Mouse (Mus musculus) heart, postnatal 10 days (tissue): Measurements from ENCODE around the gene Sirt3. TPM values are rescaled to one million over a fixed set of nuclear protein-coding genes. Genes with fewer than 3 reads are reported as not detected.
A peak's percentile ranks its signal among the peaks of the same experiment; 100 is the strongest.

Experiments used
- DNase-seq, 2 experiments: peaks; one replicate each; pipeline ENCODE4 v3.0.0; 2021
- intact Hi-C: fragments of 180-260 bp; cut with DNase I; formaldehyde crosslinking; loops from one replicate; pipeline ENCODE4 v1.15.1; 2025
- total RNA-seq, 2 experiments: library from RNA; stranded (reverse); gene quantifications; 2 replicates each; pipeline ENCODE4 v1.2.3; 2021

The Sirt3 gene
- total RNA-seq: 10 to 100 TPM; 53.4 to 58.2 TPM

DNA sequence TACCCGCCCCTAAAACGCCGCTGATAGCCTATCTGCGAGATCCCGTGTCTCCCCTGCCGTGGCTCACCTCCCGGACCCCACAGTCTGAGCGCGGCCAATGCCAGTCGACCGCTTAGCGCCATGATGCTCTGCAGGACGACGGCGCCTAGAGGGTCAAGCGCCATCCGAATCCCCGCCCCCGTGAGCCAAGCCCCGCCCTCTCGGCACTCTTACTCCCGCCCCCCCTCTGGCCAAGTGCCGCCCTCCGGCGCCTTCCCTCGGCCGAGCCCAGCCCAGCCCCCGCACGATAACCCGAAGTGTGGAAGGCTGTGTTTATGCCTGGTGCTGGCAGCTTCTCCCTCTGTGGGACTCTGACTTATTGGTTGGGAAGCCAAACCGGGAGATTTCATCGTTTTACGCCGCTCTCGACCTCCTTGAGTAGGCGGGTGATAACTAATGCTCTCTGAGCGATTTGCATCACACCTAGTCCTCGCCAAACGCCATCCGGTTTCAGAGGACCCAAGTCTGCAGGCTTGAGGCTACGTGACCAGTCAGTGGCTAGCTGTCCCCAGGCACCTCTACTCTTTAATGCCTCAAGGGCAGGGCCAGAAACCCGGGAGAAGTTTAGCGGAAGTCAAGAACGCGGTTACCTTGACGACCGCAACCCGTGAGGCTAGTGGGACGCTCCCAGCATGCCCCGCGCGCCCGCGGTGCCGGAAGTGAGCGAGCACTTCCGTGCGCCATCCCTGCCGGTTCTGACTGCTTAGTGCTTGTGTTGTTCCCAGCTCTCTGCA lies at the start of gene Sirt3, which contains the start of gene Psmd13:
TSS of gene Sirt3 (minus strand) at position 614 of the 773 bp plus-strand sequence.
TSS of gene Psmd13 (plus strand) at position 273 of the 773 bp plus-strand sequence.
- peak; percentile 96 for DNase-seq
- intact Hi-C loops: loop anchor here (1.0 kb wide), 1 partner anchor 25 kb away; the partner anchor contains the start of gene Bet1l

DNA sequence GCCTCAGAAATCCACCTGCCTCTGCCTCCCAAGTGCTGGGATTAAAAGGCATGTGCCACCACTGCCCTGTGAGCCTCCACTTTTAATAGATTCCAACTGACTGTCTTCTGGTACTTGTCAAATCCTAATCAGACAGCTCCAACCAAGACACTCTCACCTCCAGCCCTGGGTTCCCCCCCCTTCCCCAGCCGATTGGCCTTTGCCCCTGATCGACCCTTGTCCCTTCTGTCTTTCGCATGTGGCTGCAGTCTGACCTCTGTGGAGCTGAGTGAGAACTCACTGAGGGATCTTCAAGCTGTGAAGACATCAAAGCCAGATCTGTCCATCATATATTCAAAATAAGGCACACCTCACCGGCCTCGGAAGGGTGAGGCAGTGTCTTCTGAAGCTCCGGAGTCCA lies 45.1 kb upstream of the Sirt3 start:
- intact Hi-C loops: no loop called here

DNA sequence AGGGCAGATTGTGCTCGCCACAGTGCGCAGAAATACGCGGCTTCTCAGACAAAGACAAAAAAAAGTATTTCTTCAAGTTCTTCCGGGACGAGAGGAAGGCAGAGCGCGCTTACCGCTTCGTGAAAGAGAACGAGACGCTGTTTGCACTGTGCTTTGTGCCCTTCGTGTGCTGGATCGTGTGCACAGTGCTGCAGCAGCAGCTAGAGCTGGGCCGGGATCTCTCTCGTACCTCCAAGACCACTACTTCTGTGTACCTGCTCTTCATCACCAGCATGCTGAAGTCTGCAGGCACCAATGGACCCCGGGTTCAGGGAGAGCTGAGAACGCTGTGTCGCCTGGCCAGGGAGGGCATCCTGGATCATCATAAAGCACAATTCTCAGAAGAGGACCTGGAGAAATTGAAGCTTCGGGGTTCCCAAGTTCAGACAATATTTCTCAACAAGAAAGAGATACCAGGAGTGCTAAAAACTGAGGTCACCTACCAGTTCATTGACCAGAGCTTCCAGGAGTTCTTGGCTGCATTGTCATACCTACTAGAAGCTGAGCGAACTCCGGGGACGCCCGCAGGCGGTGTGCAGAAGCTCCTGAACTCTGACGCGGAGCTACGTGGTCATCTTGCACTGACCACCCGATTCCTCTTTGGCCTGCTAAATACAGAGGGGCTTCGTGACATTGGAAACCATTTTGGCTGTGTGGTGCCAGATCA lies 41.1 kb upstream of the Sirt3 start:
- intact Hi-C loops: no loop called here

More for the DNA sequence above, 45.1 kb upstream of the Sirt3 start:
- DNase-seq: no peak

DNA sequence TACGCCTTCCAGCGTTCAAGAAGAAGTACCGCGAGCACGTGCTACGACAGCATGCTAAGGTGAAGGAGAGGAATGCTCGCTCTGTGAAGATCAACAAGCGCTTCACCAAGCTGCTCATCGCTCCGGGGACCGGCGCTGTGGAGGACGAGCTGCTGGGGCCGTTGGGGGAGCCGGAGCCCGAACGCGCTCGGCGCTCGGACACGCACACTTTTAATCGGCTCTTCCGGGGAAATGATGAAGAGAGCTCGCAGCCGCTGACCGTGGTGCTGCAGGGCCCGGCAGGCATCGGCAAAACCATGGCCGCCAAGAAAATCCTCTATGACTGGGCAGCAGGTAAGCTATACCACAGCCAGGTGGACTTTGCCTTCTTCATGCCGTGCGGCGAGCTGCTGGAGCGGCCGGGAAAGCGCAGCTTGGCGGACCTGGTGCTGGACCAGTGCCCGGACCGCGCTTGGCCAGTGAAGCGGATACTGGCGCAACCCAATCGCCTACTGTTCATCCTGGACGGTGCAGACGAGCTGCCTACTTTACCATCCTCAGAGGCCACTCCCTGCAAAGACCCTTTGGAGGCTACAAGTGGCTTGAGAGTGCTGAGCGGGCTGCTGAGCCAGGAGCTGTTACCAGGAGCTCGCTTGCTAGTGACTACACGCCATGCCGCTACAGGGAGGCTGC lies 40.4 kb upstream of the Sirt3 start:
- peak; percentile 41 to 45 for DNase-seq
- intact Hi-C loops: no loop called here

More for the DNA sequence above, 41.1 kb upstream of the Sirt3 start:
- no peak for DNase-seq

DNA sequence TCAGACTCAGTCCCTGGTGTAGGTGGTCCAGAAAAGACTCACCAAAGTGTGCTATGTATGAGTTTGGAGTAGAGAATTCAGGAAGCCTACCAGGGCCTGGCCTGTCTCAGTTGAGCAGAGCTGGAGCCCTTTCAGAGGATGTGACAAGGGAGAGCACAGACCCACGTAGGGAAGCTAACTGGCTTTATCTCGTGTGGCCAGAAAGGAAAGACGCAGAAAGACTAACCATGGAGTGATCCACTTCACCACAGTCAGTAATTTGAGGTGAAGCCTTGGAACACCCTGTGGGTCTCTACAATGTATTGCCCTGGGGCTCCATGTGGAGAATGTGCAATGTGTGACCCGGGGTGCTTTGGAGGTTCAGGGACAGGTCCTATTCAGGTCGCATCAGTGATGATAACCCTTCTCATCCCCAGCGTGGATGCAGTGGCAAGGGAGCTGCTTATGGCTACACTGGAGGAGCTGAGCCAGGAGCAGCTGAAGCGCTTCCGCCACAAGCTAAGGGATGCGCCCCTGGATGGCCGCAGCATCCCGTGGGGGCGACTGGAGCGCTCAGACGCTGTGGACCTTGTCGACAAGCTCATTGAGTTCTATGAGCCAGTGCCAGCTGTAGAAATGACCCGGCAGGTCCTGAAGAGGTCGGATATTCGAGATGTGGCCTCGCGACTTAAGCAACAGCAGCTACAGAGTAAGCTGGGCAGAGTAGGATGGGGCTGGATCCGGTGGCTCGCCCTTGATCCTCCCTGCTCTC lies 39.3 kb upstream of the Sirt3 start:
- intact Hi-C loops: no loop called here
- no peak for DNase-seq

DNA sequence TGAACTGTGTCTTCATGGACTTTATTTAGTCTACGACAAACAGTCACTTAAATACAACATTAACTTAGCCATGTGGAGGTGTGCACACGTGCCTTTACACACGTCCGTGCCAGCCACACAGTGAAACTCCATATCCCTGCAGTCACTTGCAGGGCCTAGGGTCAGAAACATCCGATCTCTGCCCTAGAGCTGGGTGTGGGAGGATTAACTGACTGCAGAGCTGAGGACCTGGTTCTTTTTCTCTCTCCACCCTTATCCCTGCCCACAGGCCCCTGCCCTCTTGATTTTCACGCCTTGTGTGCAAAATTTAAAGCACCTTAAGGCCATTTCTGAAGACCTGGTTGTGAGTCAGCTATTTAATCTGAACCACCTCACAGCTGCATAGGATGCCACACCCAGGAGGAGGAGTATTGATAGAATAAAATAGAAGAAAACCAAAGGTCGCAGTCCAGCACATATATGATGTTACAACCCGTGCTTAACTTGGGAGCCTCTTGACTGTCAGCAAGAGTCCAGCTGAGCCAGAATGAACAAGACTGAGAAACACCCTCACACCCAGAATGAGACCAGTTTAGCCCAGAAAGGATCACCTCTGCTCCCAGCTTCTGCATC lies 38.4 kb upstream of the Sirt3 start, which contains the start of gene Nlrp6:
TSS of gene Nlrp6 (plus strand) at position 485 of the 612 bp plus-strand sequence.
- intact Hi-C loops: no loop called here
- DNase-seq: no peak

DNA sequence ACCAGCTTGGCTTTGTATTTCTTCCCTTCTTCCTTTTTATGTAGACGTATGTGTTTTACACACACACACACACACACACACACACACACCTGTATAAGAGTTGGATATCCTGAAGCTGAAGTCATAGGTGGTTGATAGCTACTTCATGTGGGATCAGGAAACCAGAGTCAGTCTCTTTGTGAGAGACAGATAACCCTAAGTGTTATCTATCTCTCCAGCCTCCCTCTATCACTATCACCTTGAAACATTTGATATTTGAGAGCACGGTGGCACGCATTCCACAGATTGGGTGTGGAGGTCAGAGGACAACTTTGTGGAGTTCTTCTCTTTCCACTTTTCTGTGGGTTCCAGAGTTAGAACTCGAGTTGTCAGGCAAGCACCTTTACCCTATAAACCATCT lies 37.8 kb upstream of the Sirt3 start:
- intact Hi-C loops: no loop called here
- DNase-seq: no peak

DNA sequence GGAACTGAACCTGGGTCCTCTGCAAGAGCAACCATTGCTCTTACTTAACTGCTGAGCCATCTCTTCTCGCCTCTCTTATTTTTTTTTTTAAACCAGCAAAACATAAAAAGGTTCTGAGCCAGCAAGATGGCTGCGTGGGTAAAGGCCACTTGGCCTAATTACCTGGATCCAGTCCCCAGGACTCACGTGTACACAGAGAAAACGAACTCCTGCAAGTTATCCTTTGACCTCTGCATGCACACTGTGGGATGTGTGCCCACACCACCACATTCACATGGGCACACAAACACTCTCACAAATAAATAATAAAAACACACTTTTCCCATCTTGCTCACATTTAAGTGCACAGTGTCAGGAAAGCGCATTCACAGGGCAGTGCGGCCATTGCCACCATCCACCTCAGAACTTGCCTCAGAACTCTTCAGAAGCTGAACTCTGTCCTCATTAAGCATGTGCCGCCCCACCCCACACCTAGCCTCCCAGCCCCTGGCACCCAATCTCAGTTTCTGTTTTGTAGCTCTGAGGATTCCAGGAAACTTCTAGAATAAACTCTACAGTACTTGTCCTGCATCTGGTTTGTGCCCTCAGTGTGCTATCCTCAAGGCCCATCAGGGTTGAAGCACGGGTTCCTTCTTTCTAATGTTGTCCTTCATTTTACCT lies 32.1 kb upstream of the Sirt3 start:
- no peak for DNase-seq
- intact Hi-C loops: no loop called here

DNA sequence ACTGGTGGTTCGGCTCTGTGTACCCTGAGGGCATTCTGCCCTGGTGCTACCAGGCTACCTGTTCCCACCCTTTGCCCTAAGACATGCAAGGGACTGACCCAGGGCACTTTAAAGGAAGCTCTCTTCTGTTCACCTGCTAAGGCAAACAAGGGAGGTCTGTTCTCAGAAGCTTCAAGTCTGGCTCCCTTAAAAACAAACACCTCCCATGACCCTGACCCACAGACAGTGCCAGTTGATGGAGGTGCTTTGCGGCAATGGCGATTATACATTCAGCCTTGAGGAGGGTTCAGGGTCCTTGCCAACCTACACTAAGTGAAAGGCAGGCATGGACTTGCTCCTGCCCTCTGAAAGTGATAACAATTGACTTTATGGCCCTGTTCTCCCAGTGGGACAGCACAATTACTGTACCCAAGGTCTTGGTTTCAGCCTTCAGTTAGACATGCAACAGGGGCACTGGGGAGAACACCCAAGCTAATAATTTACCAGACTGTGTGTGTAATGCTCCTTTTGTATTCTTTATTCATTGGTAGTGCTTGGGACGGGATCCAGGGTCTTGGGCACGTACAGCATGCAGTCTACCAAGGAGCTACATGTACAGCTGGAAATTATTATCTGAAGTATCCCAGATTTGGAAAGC lies 30.9 kb upstream of the Sirt3 start:
- intact Hi-C loops: no loop called here
- DNase-seq: no peak

DNA sequence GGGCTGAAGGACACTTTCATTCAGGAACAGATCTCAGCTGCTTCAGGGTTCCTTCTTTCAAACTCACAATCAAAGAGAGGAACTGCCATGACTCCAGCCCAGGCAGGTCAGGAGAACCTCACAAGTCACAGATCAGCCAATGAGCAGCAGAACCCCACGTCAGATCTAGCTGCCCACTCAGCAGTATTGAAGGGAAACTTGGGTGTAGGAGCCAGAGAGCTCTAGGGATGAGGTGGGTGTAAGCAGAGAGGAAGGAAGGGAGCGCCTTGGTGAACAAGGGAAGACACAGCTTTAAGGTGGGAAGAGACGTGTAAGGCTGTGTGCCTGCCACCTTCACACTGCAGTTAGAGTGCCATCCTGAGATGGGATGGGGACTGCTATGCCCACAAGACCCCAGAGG lies 30.2 kb upstream of the Sirt3 start:
- DNase-seq: no peak
- intact Hi-C loops: no loop called here

DNA sequence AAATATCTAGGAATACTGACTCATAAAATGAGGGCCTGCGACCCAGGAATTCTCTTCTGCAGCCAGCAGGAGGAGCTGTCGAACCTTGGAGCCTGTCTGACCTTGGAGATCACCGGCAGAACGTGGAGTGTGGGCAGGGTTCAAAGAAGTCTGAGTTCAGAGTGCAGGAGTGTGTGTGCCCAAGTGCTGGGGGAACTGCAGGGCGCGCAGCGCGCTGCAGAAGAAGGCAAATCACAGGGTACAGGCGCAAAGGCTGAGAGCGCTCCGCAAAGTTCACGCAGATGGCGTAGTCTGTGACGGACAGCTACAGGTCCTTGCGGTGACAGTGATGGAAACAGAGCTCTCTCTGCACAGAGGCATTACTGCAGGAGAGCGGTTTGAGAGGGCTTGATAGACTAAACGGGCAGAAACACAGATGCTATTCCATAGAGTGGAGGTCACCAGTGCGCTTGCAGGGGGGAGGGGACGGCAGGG lies 26.6 kb upstream of the Sirt3 start:
- intact Hi-C loops: loop anchor here (1.0 to 5.0 kb wide), 6 partner anchors 32 to 268 kb away; partner anchors contain the start of genes Gm45717, Ifitm2 and Pgghg
- peak; percentile 85 to 90 for DNase-seq

DNA sequence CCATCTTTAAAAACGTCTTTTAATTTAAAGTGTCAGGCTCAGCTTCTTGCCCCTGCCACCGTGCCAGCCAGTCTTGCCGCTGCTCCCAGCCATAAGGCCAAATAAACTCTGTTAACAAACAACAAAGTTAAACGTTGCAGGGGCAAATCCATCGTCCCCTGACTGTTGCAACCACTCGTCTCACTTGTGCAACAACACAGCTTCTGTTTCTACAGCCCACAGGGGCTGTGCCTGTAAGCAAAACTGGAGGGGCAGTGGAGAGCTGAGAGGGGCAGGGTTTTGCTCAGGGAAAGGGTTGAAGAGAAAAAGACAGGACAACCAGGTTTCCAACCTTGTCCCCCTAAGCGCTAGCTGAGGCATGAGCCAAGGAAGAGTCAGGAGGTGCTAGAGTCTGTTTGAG lies 26.1 kb upstream of the Sirt3 start:
- intact Hi-C loops: loop anchor here (1.0 to 5.0 kb wide), 5 partner anchors 33 to 269 kb away; partner anchors contain the start of genes Gm45717, Ifitm2 and Pgghg
- no peak for DNase-seq

DNA sequence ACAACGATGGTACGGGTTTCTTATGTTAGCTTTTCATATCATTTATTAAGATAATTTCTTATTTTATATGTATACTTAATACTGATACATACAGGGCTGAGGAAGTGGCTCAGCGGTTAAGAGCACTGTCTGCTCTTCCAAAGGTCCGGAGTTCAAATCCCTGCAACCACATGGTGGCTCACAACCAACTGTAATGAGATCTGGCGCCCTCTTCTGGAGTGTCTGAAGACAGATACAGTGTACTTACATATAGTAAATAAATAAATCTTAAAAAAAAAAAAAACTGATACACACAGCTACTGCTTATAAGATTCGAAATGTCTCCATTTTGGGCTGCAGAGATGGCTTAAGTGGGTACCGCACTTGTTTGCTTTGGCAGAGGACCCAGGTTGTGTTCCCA lies 25.6 kb upstream of the Sirt3 start:
- intact Hi-C loops: loop anchor here (1.0 to 5.0 kb wide), 5 partner anchors 33 to 269 kb away; partner anchors contain the start of genes Gm45717, Ifitm2 and Pgghg
- peak in 1 of 2 experiments; percentile 10 for DNase-seq

DNA sequence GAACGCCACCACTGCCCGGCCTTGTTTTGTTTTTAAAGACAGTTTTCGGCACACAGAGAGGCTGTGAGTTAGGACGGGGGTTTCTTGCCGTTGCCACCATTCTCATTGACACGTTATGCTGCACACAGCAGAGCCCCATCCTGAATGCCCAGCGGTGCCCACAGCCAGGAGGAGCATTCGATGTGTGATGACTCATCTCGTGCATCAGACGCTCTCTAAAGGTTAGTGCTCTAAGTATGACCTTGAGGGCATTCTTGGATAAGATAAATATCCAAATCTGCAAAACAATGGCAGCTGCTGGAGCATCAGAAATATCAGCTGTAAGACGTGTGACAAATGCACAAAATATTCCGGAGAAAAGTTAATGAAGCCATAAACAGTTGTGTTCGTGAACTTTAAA lies 25.0 kb upstream of the Sirt3 start:
- intact Hi-C loops: loop anchor here (5.0 kb wide), 1 partner anchor 50 kb away; the partner anchor contains the start of genes Gm45717 and Ifitm2
- no peak for DNase-seq

DNA sequence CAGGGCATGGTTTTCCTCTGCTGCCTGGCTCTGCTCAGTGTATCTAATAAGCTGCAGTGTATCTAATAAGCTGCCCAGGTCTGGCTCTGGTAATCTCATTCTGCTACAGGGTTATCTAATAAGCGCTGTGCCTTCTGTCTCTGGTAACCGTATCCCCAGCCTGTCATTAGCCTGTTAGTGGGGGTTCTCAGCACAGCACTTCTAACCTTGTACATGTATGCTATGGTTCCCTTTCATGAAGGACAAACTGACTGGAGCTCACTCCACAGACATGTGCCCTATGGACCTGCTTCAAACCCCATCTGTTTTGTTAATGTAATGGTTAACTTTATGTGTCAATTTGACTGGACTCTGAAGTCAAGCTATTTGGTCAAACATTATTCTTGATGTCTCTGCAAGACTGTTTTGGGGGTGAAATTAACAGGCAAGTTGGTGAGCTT lies 23.6 kb upstream of the Sirt3 start:
- DNase-seq: no peak
- intact Hi-C loops: loop anchor here (5.0 kb wide), 1 partner anchor 52 kb away; the partner anchor contains the start of genes Gm45717 and Ifitm2

DNA sequence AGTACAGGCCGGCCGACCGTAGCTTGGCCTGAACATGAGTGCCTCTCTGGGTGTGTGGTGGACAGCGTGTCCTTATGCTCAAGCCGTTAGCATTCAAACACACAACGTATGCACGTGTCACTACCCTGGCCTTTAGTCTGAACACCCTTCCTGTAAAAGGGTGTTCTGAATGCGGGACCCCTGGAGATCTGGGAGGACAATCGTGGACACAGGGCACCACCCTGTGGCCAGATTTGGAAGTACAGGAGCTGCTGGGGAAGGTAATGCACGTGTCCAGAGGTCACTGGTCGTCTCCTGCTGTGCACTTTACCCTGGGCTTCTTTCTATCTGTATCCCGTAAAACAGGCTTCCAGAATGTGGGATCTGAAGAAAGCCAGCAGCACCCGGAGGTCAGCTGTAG lies 21.1 kb upstream of the Sirt3 start:
- DNase-seq: peak; percentile 83 to 92
- intact Hi-C loops: loop anchor here (1.0 to 2.0 kb wide), 2 partner anchors 59 to 824 kb away; no protein-coding TSS in a partner anchor

DNA sequence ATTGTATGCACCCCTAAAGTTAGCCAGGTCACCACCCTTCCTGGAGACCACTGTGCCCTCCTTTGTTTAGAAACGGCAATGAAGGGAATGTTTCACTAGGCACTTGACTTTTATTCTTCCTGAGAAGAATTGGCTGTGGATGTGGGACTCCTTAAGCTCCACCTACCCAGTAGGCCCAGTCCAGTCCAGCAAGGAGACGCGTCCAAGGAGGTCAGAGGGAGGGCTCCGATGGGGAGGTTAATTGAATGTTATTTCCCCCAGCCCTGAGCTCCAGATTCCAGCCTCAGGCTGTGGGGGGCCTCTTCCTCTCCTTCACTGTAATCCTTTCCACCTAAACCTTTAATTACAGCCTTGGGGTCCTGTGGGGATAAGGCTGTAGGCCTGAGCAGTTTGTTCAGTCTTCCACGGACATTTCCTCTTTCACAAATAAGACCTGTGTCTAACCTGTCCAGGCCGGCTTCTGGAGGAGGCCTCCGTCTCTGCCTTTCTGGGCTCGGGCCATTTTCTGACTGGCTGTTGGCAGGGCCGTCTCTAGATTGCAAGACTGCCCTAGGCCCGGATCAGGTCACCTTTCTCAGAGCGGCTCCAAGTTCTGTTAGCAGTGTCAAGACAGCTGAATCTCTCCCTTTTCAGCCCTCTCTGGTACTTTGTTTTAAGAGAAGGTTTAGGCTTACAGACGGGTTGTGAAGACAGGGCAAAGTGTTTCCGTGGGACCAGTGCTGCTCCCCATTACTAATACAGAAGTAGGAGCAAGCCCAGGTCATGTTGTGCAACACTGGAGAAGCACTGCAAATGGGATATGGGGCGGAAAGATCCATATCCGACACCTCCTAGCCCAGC lies 20.1 kb upstream of the Sirt3 start:
- DNase-seq: peak; percentile 44 to 50
- intact Hi-C loops: loop anchor here (2.0 kb wide), 1 partner anchor 823 kb away; no protein-coding TSS in a partner anchor
